Mouse (Mus musculus): ENCODE measurements around the gene Mis12. TPM values are rescaled to one million over a fixed set of nuclear protein-coding genes. Genes with fewer than 3 reads are reported as not detected.

Gene Mis12
- 21.3 TPM for polyA plus RNA-seq (2015; fragmentation: Illumina TruSeq; extraction: RNeasy Lipid Tissue Mini Kit (QIAGEN cat#74804); ENCODE audit: low read depth, low replicate concordance)

GRCm38 (mm10) chr11:71019201-71020068 lies at the start of gene Mis12, which contains the start of gene Derl2:
Gene Mis12, plus strand, starts transcription at chr11:71019611.
Gene Derl2, minus strand, starts transcription at chr11:71019841.

GRCm38 (mm10) chr11:70969821-70970559 lies 49.4 kb upstream of the Mis12 start, which contains the start of the genes Nup88 and Rpain:
Gene Nup88, minus strand, starts transcription at chr11:70969973.
Gene Rpain, plus strand, starts transcription at chr11:70970213.

DNA sequence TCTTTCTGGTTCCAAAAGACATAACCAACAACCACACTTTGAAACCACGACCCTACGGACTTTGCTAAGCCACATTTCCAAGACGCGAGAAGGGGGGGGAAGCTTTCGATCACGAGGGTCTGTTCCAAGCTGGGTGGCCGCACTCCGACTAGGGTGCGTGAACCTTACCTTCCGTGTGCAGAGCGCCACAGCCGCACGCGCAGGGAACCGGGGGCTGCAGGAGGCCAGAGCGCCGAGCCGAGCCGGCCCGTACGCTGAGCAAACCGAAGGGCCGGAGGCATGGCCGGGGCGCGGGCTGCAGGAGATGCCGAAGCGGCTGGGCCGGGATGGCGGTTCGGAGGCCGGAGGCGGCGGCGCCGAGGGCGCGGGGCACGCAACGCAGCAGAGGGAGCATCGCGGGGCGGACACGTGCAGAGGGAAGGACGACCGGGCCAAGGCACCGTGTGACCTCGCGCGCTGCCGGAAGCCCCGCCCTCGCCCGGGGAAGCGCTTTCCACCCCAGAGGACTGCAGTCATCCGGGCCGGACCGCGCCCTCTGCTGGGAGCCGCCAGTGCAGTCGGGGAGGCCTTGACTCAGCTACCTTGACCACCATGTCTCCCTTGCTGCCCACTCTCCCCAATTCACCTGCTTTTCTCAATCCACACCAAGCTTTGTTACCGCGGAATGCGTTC lies 36.7 kb upstream of the Mis12 start, which contains the start of gene C1qbp:
C1qbp (minus strand) TSS at position 470 of the 672 bp plus-strand sequence.

DNA sequence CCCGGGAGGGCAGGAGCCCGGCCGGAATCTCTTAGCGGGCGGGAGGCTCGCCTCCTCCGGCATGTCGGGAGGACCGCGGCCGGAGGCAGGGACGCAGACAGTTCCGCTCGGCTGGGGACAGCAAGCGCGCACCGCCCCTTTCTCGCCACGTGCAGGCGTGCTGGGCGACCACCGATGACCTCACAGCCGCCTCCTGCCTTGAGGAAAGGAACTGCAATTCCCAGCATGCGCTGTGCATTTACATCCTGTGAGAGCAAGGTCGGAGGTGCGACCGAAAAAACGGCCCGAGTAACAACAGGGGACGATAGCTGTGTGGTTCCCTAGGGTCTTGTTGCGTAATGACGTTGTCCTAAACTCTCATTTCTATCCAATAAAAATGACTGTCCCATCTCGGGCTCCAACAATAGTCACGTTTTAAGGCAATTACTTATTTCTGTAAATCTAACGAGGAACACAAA lies 15.1 kb upstream of the Mis12 start, which contains the start of gene Dhx33:
Dhx33 (minus strand) TSS at position 122 of the 458 bp plus-strand sequence.

GRCm38 (mm10) chr11:71033163-71033761 lies 13.9 kb downstream of the Mis12 start, which contains the start of gene 6330403K07Rik:
Gene 6330403K07Rik, minus strand, starts transcription at chr11:71033513.

Other genes with a start within 250 kb of the Mis12 start
- not detected for gene Scimp, start 207.0 kb upstream of the Mis12 start, polyA plus RNA-seq (2015; fragmentation: Illumina TruSeq; extraction: RNeasy Lipid Tissue Mini Kit (QIAGEN cat#74804); ENCODE audit: low read depth, low replicate concordance)
- gene Rabep1, start 174.8 kb upstream of the Mis12 start, polyA plus RNA-seq (2015; fragmentation: Illumina TruSeq; extraction: RNeasy Lipid Tissue Mini Kit (QIAGEN cat#74804); ENCODE audit: low read depth, low replicate concordance) = 62.1 TPM
- 67.1 TPM for gene Nup88, start 49.6 kb upstream of the Mis12 start, polyA plus RNA-seq (2015; fragmentation: Illumina TruSeq; extraction: RNeasy Lipid Tissue Mini Kit (QIAGEN cat#74804); ENCODE audit: low read depth, low replicate concordance)
- gene Rpain, start 49.4 kb upstream of the Mis12 start, polyA plus RNA-seq (2015; fragmentation: Illumina TruSeq; extraction: RNeasy Lipid Tissue Mini Kit (QIAGEN cat#74804); ENCODE audit: low read depth, low replicate concordance) = 54.1 TPM
- gene C1qbp, start 36.6 kb upstream of the Mis12 start, polyA plus RNA-seq (2015; fragmentation: Illumina TruSeq; extraction: RNeasy Lipid Tissue Mini Kit (QIAGEN cat#74804); ENCODE audit: low read depth, low replicate concordance) = 114 TPM
- 23.6 TPM for gene Dhx33, start 15.2 kb upstream of the Mis12 start, polyA plus RNA-seq (2015; fragmentation: Illumina TruSeq; extraction: RNeasy Lipid Tissue Mini Kit (QIAGEN cat#74804); ENCODE audit: low read depth, low replicate concordance)
- gene Derl2, start 230 bp downstream of the Mis12 start, polyA plus RNA-seq (2015; fragmentation: Illumina TruSeq; extraction: RNeasy Lipid Tissue Mini Kit (QIAGEN cat#74804); ENCODE audit: low read depth, low replicate concordance) = 20.6 TPM
- 417 TPM for gene 6330403K07Rik, start 13.9 kb downstream of the Mis12 start, polyA plus RNA-seq (2015; fragmentation: Illumina TruSeq; extraction: RNeasy Lipid Tissue Mini Kit (QIAGEN cat#74804); ENCODE audit: low read depth, low replicate concordance)
- gene Nlrp1a, start 125.1 kb downstream of the Mis12 start, polyA plus RNA-seq (2015; fragmentation: Illumina TruSeq; extraction: RNeasy Lipid Tissue Mini Kit (QIAGEN cat#74804); ENCODE audit: low read depth, low replicate concordance) = 0.12 TPM
- gene Nlrp1b, start 211.1 kb downstream of the Mis12 start, polyA plus RNA-seq (2015; fragmentation: Illumina TruSeq; extraction: RNeasy Lipid Tissue Mini Kit (QIAGEN cat#74804); ENCODE audit: low read depth, low replicate concordance) = 0.37 TPM

Measured in brain, adult 10 weeks (tissue).